Mouse (Mus musculus): Measurements from ENCODE around the gene Dglucy. TPM values are rescaled to one million over a fixed set of nuclear protein-coding genes. Genes with fewer than 3 reads are reported as not detected.

The Dglucy gene
- polyA plus RNA-seq, 1 experiment from 2014 or later, result 2.6 TPM

DNA sequence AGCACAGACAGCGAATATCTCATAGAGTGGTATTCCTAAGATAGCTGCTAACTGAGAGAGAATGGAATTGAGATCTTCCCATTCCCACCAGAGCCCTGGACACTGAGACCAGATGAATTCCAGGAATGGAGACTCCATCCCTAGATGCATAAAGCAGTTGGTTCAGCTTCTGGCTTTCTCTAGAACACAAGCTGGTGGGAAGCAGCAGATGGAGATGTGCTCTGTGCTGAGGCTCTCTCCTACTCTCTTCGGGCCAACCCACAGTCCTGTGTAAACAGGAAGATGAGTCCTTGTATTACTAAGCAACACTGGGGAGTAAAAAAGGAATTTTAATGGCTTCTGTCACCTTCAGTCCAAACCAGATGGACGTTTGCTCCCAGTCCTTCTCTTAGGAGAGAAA lies 96.7 kb downstream of the Dglucy start:
- Histone ChIP-seq H3K9ac (ENCODE audit: low read depth, low read length) (no peak overlapping the region), H3K9me3 (ENCODE audit: control insufficient read depth) (no peaks in the 10 kb centered on the region), H3K4me1 (replicated peaks; ENCODE audit: control insufficient read depth, insufficient read depth, low read length) (no peaks in the 10 kb centered on the region), H3K27ac (ENCODE audit: low read depth, low read length) (no peak overlapping the region), H3K4me3 (ENCODE audit: low read depth, low read length) (no peak overlapping the region), H3K4me2 (replicated peaks; ENCODE audit: low read depth) (no peak overlapping the region), H3K27me3 (replicated peaks; ENCODE audit: control insufficient read depth, insufficient read depth, low read length) (no peaks in the 10 kb centered on the region), H3K36me3 (ENCODE audit: control insufficient read depth, insufficient read depth) (no peaks in the 10 kb centered on the region)
- WGBS, result 32% methylated on average over 3 of the region's 3 CpGs
- TF ChIP-seq CTCF (IDR thresholded peaks at IDR 0.05; ENCODE audit: low read depth), result no peak
- no peak for ATAC-seq

GRCm38 (mm10) chr12:100875960-100876359 lies 97.1 kb downstream of the Dglucy start:
- WGBS, result 75% methylated on average over 4 of the region's 6 CpGs
- TF ChIP-seq CTCF (IDR thresholded peaks at IDR 0.05; ENCODE audit: low read depth), result no peak
- H3K4me3 ChIP-seq (ENCODE audit: low read depth, low read length), result no peak overlapping the region
- no peaks in the 10 kb centered on the region for H3K27me3 ChIP-seq (replicated peaks; ENCODE audit: control insufficient read depth, insufficient read depth, low read length)
- no peak for ATAC-seq
- H3K27ac ChIP-seq (ENCODE audit: low read depth, low read length), result no peak overlapping the region
- H3K9me3 ChIP-seq (ENCODE audit: control insufficient read depth), result no peaks in the 10 kb centered on the region
- no peak overlapping the region for H3K9ac ChIP-seq (ENCODE audit: low read depth, low read length)
- H3K4me2 ChIP-seq (replicated peaks; ENCODE audit: low read depth), result no peak overlapping the region
- no peaks in the 10 kb centered on the region for H3K36me3 ChIP-seq (ENCODE audit: control insufficient read depth, insufficient read depth)
- H3K4me1 ChIP-seq (replicated peaks; ENCODE audit: control insufficient read depth, insufficient read depth, low read length), result no peaks in the 10 kb centered on the region

- H3K27me3 ChIP-seq (replicated peaks; ENCODE audit: control insufficient read depth, insufficient read depth, low read length), result no peaks in the 10 kb centered on the region
- no peak for ATAC-seq
- no peaks in the 10 kb centered on the region for H3K9me3 ChIP-seq (ENCODE audit: control insufficient read depth)
- WGBS, result 76% methylated on average over 6 of the region's 6 CpGs
- H3K4me3 ChIP-seq (ENCODE audit: low read depth, low read length), result no peak overlapping the region
- H3K36me3 ChIP-seq (ENCODE audit: control insufficient read depth, insufficient read depth), result no peaks in the 10 kb centered on the region
- no peak overlapping the region for H3K27ac ChIP-seq (ENCODE audit: low read depth, low read length)
- no peak overlapping the region for H3K9ac ChIP-seq (ENCODE audit: low read depth, low read length)
- TF ChIP-seq CTCF (IDR thresholded peaks at IDR 0.05; ENCODE audit: low read depth), result no peak
- H3K4me1 ChIP-seq (replicated peaks; ENCODE audit: control insufficient read depth, insufficient read depth, low read length), result no peaks in the 10 kb centered on the region
- no peak overlapping the region for H3K4me2 ChIP-seq (replicated peaks; ENCODE audit: low read depth)
These were observed 99.1 kb downstream of the Dglucy start for GRCm38 (mm10) chr12:100877936-100878335.

GRCm38 (mm10) chr12:100878556-100878955 lies 99.7 kb downstream of the Dglucy start:
- no peak for ATAC-seq
- Histone ChIP-seq H3K36me3 (ENCODE audit: control insufficient read depth, insufficient read depth) (no peaks in the 10 kb centered on the region), H3K9me3 (ENCODE audit: control insufficient read depth) (no peaks in the 10 kb centered on the region), H3K4me2 (replicated peaks; ENCODE audit: low read depth) (no peak overlapping the region), H3K4me3 (ENCODE audit: low read depth, low read length) (no peak overlapping the region), H3K4me1 (replicated peaks; ENCODE audit: control insufficient read depth, insufficient read depth, low read length) (no peaks in the 10 kb centered on the region), H3K27ac (ENCODE audit: low read depth, low read length) (no peak overlapping the region), H3K9ac (ENCODE audit: low read depth, low read length) (no peak overlapping the region), H3K27me3 (replicated peaks; ENCODE audit: control insufficient read depth, insufficient read depth, low read length) (no peaks in the 10 kb centered on the region)
- 88% methylated on average over 16 of the region's 16 CpGs for WGBS
- no peak for TF ChIP-seq CTCF (IDR thresholded peaks at IDR 0.05; ENCODE audit: low read depth)

DNA sequence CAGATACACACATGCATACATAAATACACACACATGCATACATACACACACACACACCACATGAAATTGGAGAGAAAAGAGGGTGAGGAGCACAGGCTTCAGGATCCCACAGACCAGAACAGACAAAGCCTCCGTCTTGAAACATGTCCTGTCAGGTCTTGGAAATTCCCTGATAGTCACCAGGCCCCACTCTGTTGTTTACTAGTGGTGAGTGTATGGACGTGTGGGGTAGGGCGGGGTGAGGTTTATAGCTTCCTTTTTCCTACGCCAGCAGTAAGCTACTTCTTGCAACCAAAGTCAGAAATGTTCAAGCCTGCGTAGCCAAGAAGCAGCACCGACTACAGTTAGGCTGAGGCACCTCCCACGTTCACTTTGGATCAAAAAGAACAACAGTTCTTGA lies 104.3 kb downstream of the Dglucy start:
- ATAC-seq, result no peak
- Histone ChIP-seq H3K9me3 (ENCODE audit: control insufficient read depth) (no peaks in the 10 kb centered on the region), H3K4me2 (replicated peaks; ENCODE audit: low read depth) (no peak overlapping the region), H3K36me3 (ENCODE audit: control insufficient read depth, insufficient read depth) (no peaks in the 10 kb centered on the region), H3K4me3 (ENCODE audit: low read depth, low read length) (no peak overlapping the region), H3K27ac (ENCODE audit: low read depth, low read length) (no peak overlapping the region), H3K9ac (ENCODE audit: low read depth, low read length) (no peak overlapping the region), H3K4me1 (replicated peaks; ENCODE audit: control insufficient read depth, insufficient read depth, low read length) (no peaks in the 10 kb centered on the region), H3K27me3 (replicated peaks; ENCODE audit: control insufficient read depth, insufficient read depth, low read length) (no peaks in the 10 kb centered on the region)
- WGBS, result 34% methylated on average over 7 of the region's 7 CpGs
- no peak for TF ChIP-seq CTCF (IDR thresholded peaks at IDR 0.05; ENCODE audit: low read depth)

- Histone ChIP-seq H3K36me3 (ENCODE audit: control insufficient read depth, insufficient read depth) (no peaks in the 10 kb centered on the region), H3K9me3 (ENCODE audit: control insufficient read depth) (no peaks in the 10 kb centered on the region), H3K27me3 (replicated peaks; ENCODE audit: control insufficient read depth, insufficient read depth, low read length) (no peaks in the 10 kb centered on the region), H3K27ac (ENCODE audit: low read depth, low read length) (no peak overlapping the region), H3K9ac (ENCODE audit: low read depth, low read length) (no peak overlapping the region), H3K4me2 (replicated peaks; ENCODE audit: low read depth) (no peak overlapping the region), H3K4me1 (replicated peaks; ENCODE audit: control insufficient read depth, insufficient read depth, low read length) (no peaks in the 10 kb centered on the region), H3K4me3 (ENCODE audit: low read depth, low read length) (no peak overlapping the region)
- ATAC-seq, result no peak
- WGBS, result 88% methylated on average over 3 of the region's 3 CpGs
- TF ChIP-seq CTCF (IDR thresholded peaks at IDR 0.05; ENCODE audit: low read depth), result no peak
These were observed 106.7 kb downstream of the Dglucy start for GRCm38 (mm10) chr12:100885585-100885984.

- Histone ChIP-seq H3K4me2 (replicated peaks; ENCODE audit: low read depth) (no peak overlapping the region), H3K4me3 (ENCODE audit: low read depth, low read length) (no peak overlapping the region), H3K27me3 (replicated peaks; ENCODE audit: control insufficient read depth, insufficient read depth, low read length) (no peaks in the 10 kb centered on the region), H3K9ac (ENCODE audit: low read depth, low read length) (no peak overlapping the region), H3K9me3 (ENCODE audit: control insufficient read depth) (no peaks in the 10 kb centered on the region), H3K36me3 (ENCODE audit: control insufficient read depth, insufficient read depth) (no peaks in the 10 kb centered on the region), H3K27ac (ENCODE audit: low read depth, low read length) (no peak overlapping the region), H3K4me1 (replicated peaks; ENCODE audit: control insufficient read depth, insufficient read depth, low read length) (no peaks in the 10 kb centered on the region)
- ATAC-seq, result no peak
- 76% methylated on average over 4 of the region's 4 CpGs for WGBS
- no peak for TF ChIP-seq CTCF (IDR thresholded peaks at IDR 0.05; ENCODE audit: low read depth)
These were observed 108.0 kb downstream of the Dglucy start for GRCm38 (mm10) chr12:100886877-100887276.

Data from intestine, postnatal 0 days (tissue).